Mouse (Mus musculus) spleen, adult 2 months (tissue): ENCODE measurements around the gene Rtn3.

Source experiments
- CTCF ChIP-seq: fragments of 200-500 bp; IDR thresholded peaks from 2 replicates; pipeline ENCODE4 v1.5.1; 2011; ENCODE audit warnings: mild to moderate bottlenecking, inconsistent platforms; ENCODE audit not compliant: insufficient read depth, insufficient read length, insufficient replicate concordance; ENCODE audit errors: extremely low read depth
- POLR2A ChIP-seq: fragments of 200-500 bp; IDR thresholded peaks from 2 replicates; pipeline ENCODE4 v1.6.1; 2011; ENCODE audit warnings: low read depth, low read length, inconsistent platforms

GRCm38 (mm10) chr19:7400635-7401034, 82.4 kb downstream of the Rtn3 start:
- TF ChIP-seq CTCF, result no peak
- no peak for TF ChIP-seq POLR2A
